Mouse (Mus musculus): ENCODE results near the gene Cacnb3. TPM values are rescaled to one million over a fixed set of nuclear protein-coding genes. Genes with fewer than 3 reads are reported as not detected.
"Not testable (repeated sequence)": the region's sequence is repeated elsewhere in the genome, so short reads cannot be mapped to it uniquely, and the experiment has no call there.

Gene Cacnb3
- 26.7 and 27.2 TPM in 2 replicates for polyA plus RNA-seq (2015; fragmentation: Nextera tagmentation; extraction: Ambion mirVana)

DNA sequence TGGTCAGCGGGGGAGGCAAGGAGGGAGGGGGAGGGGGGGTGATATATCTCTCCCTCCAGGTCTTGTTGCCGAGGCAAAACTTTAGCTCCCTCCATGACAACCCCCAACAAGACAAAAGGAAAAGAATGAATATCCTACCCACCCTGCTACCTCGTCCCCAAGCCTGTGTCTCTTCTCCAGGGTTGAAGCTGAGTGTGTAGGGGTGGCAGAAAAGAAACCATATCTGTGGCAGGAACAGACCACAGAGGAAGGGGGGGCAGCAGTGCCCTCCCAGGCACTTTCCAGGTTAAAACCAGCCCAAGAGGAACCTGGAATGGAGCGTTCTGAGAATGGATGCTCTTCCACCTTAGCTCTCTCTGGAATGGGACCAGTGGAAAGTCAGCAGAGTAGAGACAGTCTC lies at the start of gene Cacnb3:
Gene Cacnb3, plus strand, starts transcription at position 301 of the 400 bp plus-strand sequence.
- H3K9me3 ChIP-seq: no peaks in the 10 kb centered on the region
- H3K9ac ChIP-seq: 0 out of 2 replicates have a peak within 1 kb of the TSS, but pooled peaks have one; percentile 14
- peak within 1 kb of the TSS; percentile 88 for H3K4me3 ChIP-seq
- no peak for ATAC-seq (ENCODE audit: borderline replicate concordance, extremely low read depth, low FRiP score, low TSS enrichment)
- peaks cover 45% of the 10 kb centered on the region for H3K27me3 ChIP-seq
- peak within 1 kb of the TSS; percentile 95 for H3K4me2 ChIP-seq
- H3K4me1 ChIP-seq: peaks cover 63% of the 10 kb centered on the region
- 46% methylated on average over 4 of the region's 4 CpGs for WGBS
- no peaks in the 10 kb centered on the region for H3K36me3 ChIP-seq
- peak within 1 kb of the TSS; percentile 58; the same call in 1 of the 2 replicates for H3K27ac ChIP-seq

DNA sequence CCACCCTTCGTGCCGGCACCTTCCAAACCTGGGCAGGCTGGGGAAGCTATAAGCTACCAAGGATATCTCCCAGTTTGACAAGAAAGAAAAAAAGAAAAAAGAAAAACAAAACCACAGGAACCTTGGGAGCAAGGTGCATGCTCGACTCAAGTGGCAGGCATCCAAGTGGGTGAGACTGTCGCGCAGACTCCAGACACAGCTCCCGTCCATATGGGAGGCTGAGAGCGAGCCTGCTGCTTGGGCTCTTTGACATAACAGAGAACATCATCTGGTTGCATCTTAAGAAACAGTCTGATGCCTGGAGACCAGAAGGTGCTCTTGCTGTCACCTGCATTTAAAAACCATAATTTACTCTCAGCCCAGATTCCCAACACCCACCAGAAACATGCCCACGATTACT lies 48.2 kb upstream of the Cacnb3 start:
- Histone ChIP-seq H3K27me3 (no peaks in the 10 kb centered on the region), H3K27ac (no peak overlapping the region), H3K4me1 (no peaks in the 10 kb centered on the region), H3K9me3 (no peaks in the 10 kb centered on the region), H3K36me3 (no peaks in the 10 kb centered on the region), H3K9ac (no peak overlapping the region), H3K4me2 (no peak overlapping the region), H3K4me3 (no peak overlapping the region)
- WGBS: 66% methylated on average over 8 of the region's 8 CpGs
- ATAC-seq (ENCODE audit: borderline replicate concordance, extremely low read depth, low FRiP score, low TSS enrichment): no peak

DNA sequence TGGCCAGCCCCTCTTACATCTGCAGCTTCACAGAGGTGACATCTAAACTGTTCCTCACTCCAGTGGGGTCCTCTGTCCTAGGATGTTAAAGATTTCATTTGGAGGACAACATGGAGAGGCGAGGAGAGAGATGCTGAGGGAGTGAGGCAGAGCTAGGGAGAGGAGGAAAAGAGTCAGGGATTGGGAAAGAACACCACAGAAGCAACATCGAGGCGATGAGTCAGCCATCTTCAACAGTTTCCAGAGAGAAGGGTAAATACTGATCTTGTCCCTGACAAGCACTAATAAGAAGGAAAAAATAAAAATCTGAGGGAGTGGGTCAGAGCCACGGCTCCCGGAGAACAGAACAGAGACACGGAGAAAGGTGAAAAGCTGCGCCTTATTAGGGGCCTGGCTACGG lies 47.6 kb upstream of the Cacnb3 start:
- H3K27me3 ChIP-seq: no peaks in the 10 kb centered on the region
- H3K9me3 ChIP-seq: no peaks in the 10 kb centered on the region
- no peak overlapping the region for H3K4me3 ChIP-seq
- no peaks in the 10 kb centered on the region for H3K36me3 ChIP-seq
- 64% methylated on average over 8 of the region's 8 CpGs for WGBS
- no peak overlapping the region for H3K4me2 ChIP-seq
- H3K27ac ChIP-seq: no peak overlapping the region
- no peak overlapping the region for H3K9ac ChIP-seq
- ATAC-seq (ENCODE audit: borderline replicate concordance, extremely low read depth, low FRiP score, low TSS enrichment): no peak
- H3K4me1 ChIP-seq: no peaks in the 10 kb centered on the region

DNA sequence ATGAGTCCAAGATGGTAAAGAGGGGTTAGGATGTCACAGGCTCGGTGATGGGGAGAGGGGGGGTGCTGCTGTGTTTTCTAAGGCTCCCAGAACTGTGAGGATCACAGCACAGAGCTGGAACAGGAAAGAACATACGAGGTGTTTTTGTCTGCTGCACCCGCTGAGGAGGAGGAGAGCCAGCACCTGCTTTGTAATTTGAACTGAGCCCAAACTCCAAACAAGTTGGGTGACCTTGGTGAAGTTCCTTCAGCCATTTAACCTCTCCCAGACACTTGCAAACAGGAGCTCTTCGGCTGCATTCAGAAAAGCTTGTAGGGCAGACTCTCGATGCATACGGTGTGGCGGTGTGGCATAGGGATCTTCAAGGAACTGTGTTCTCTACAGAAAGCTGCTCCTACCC lies 45.2 kb upstream of the Cacnb3 start:
- Histone ChIP-seq H3K9me3 (no peaks in the 10 kb centered on the region), H3K4me2 (no peak overlapping the region), H3K4me1 (no peaks in the 10 kb centered on the region), H3K9ac (no peak overlapping the region), H3K27me3 (no peaks in the 10 kb centered on the region), H3K27ac (no peak overlapping the region), H3K36me3 (peaks cover 15% of the 10 kb centered on the region), H3K4me3 (no peak overlapping the region)
- 34% methylated on average over 7 of the region's 7 CpGs for WGBS
- no peak for ATAC-seq (ENCODE audit: borderline replicate concordance, extremely low read depth, low FRiP score, low TSS enrichment)

DNA sequence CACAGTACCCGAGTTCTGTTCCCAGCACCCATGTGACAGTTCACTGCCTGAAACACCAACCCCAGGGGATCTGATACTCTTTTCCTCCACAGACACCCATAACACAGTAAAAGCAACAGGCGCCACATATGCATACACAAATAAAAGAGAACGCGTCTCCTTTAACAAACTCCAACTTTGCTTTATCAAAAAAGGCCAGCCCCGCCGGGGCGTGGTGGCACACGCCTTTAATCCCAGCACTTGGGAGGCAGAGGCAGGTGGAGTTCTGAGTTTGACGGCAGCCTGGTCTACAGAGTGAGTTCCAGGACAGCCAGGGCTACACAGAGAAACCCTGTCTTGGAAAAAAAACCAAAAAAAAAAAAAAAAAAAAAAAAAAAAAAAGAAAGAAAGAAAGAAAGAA lies 44.5 kb upstream of the Cacnb3 start:
- not testable (repeated sequence) for H3K4me2 ChIP-seq; ATAC-seq (ENCODE audit: borderline replicate concordance, extremely low read depth, low FRiP score, low TSS enrichment); H3K27me3 ChIP-seq; H3K27ac ChIP-seq; H3K9me3 ChIP-seq; H3K9ac ChIP-seq; H3K4me3 ChIP-seq; H3K4me1 ChIP-seq
- WGBS: 65% methylated on average over 9 of the region's 9 CpGs
- peaks cover 22% of the 10 kb centered on the region for H3K36me3 ChIP-seq

DNA sequence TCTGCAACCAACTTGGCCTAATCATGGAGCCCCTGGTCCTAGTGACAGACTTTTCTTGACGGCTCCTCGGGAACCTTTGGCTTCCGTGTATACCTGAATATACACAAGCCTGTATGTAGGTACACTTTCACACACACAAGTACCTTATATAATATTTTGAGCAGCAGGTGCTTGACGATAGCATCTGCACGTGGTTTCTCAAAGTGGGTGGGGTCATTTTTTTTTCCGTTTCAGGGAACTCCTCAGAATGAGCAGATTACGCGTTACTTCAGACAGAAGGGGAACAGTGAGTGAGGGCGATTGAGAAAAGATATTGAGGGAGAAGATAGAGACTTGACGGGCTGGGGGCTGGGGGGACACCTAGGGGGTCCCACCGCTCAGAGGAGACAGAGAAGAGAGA lies 42.9 kb upstream of the Cacnb3 start:
- Histone ChIP-seq H3K4me3 (no peak overlapping the region), H3K9ac (no peak overlapping the region), H3K27ac (no peak overlapping the region), H3K9me3 (no peaks in the 10 kb centered on the region), H3K4me1 (no peaks in the 10 kb centered on the region), H3K36me3 (peaks cover 37% of the 10 kb centered on the region), H3K4me2 (no peak overlapping the region), H3K27me3 (no peaks in the 10 kb centered on the region)
- WGBS: 86% methylated on average over 11 of the region's 11 CpGs
- ATAC-seq (ENCODE audit: borderline replicate concordance, extremely low read depth, low FRiP score, low TSS enrichment): no peak

DNA sequence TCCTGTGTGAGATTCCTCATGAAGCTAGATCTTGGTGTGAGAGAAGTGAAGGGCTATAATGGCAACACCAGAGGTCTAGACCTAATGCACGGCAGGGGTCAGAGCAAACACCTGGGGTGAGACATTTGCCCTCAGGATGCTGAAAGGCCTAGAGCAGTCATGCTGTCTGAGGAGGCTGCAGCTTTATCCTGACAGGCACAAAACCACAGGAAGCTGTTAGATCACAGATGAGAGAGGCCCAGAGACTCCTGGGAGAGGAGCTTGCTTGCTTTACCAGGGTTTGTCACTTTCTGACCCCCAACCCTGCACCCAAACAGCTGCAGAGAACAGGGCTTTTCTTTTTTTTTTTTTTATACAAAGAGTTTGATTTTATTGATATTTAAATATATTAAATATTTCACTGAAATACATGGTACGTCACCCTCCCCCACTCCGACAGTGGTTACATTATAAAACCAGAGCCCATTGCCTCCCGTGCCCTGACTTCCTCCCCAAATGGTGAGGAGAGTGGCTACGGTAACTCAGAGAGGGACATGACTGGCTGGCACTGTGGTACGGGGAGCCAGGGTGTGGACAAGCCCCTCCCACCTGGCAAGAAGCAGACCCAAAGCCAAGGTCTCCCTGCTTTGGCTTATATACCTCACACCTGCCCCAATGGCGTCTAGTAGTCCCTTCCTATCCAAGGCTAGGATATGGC lies 40.9 kb upstream of the Cacnb3 start:
- no peak for ATAC-seq (ENCODE audit: borderline replicate concordance, extremely low read depth, low FRiP score, low TSS enrichment)
- H3K9me3 ChIP-seq: no peaks in the 10 kb centered on the region
- H3K9ac ChIP-seq: no peak overlapping the region
- peaks cover 56% of the 10 kb centered on the region for H3K36me3 ChIP-seq
- WGBS: 57% methylated on average over 7 of the region's 7 CpGs
- no peak overlapping the region for H3K4me2 ChIP-seq
- no peak overlapping the region for H3K27ac ChIP-seq
- H3K27me3 ChIP-seq: no peaks in the 10 kb centered on the region
- no peak overlapping the region for H3K4me3 ChIP-seq
- no peaks in the 10 kb centered on the region for H3K4me1 ChIP-seq

DNA sequence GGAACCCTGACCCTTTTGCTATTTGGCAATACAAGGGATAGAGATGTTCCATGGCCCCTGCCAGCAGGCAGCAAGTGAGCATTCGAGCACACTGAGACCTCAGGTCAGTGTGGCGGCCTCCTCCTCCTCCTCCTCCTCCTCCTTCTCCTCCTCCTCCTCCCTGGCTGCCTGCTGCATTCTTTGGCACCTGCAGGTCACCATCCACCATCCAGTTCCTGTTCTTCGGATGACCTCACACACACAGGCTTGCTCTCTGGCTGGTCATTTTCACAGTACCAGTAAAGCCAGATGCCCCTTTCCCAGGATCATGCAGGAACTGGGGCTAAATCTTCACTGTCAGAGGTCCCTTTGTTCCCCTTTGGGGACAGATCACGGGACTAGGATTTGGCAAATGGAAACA lies 39.2 kb upstream of the Cacnb3 start:
- no peak overlapping the region for H3K4me2 ChIP-seq
- no peak overlapping the region for H3K9ac ChIP-seq
- H3K4me1 ChIP-seq: no peaks in the 10 kb centered on the region
- H3K27me3 ChIP-seq: no peaks in the 10 kb centered on the region
- H3K9me3 ChIP-seq: no peaks in the 10 kb centered on the region
- H3K4me3 ChIP-seq: no peak overlapping the region
- ATAC-seq (ENCODE audit: borderline replicate concordance, extremely low read depth, low FRiP score, low TSS enrichment): no peak
- peaks cover 72% of the 10 kb centered on the region for H3K36me3 ChIP-seq
- H3K27ac ChIP-seq: no peak overlapping the region
- 76% methylated on average over 4 of the region's 4 CpGs for WGBS

DNA sequence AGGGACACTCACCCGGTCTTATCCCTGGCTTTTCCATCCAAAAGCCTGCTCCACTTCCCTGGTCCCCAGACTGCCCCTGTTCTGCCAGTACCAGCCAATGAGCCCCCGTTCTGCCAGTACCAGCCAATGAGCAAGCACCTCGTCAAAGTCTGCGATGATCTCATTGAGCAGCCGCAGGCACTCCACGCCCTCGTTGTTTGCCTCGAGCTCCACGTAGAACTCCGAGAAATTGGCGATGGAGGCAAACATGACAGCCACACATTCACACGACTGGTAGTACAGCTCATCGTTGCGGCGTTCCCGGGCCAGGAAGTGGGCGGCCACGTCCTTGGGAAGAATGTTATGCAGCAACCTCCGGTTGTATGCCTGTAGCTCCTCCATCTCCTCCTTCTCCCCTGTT lies 36.4 kb upstream of the Cacnb3 start:
- H3K4me1 ChIP-seq: no peaks in the 10 kb centered on the region
- H3K27ac ChIP-seq: no peak overlapping the region
- no peak overlapping the region for H3K4me2 ChIP-seq
- peaks cover 90% of the 10 kb centered on the region for H3K36me3 ChIP-seq
- no peaks in the 10 kb centered on the region for H3K27me3 ChIP-seq
- H3K9ac ChIP-seq: no peak overlapping the region
- no peak overlapping the region for H3K4me3 ChIP-seq
- no peaks in the 10 kb centered on the region for H3K9me3 ChIP-seq
- WGBS: 77% methylated on average over 19 of the region's 19 CpGs
- no peak for ATAC-seq (ENCODE audit: borderline replicate concordance, extremely low read depth, low FRiP score, low TSS enrichment)

DNA sequence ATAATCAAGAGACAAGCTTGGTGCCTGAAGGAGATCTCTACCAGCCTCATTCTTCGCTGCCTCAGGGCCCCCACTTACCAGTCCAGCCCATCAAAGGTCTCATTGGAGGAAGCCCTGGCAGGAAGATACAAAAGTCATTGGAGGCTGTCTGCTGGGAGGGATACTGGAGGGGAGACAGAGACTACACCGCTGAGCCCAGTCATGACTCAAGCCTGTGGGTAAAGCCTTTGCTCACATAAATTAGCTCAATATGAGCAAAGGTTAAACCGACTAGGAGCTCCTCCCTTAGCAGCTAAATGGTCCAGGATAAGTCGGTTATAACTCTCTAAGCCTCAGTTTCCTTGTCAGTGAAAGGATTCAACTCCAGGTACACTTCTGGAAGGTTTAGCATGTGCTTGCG lies 35.6 kb upstream of the Cacnb3 start:
- Histone ChIP-seq H3K9ac (no peak overlapping the region), H3K36me3 (peaks cover 91% of the 10 kb centered on the region), H3K4me3 (no peak overlapping the region), H3K4me2 (no peak overlapping the region), H3K27me3 (no peaks in the 10 kb centered on the region), H3K9me3 (no peaks in the 10 kb centered on the region), H3K27ac (no peak overlapping the region), H3K4me1 (no peaks in the 10 kb centered on the region)
- WGBS: 86% methylated on average over 5 of the region's 5 CpGs
- no peak for ATAC-seq (ENCODE audit: borderline replicate concordance, extremely low read depth, low FRiP score, low TSS enrichment)

DNA sequence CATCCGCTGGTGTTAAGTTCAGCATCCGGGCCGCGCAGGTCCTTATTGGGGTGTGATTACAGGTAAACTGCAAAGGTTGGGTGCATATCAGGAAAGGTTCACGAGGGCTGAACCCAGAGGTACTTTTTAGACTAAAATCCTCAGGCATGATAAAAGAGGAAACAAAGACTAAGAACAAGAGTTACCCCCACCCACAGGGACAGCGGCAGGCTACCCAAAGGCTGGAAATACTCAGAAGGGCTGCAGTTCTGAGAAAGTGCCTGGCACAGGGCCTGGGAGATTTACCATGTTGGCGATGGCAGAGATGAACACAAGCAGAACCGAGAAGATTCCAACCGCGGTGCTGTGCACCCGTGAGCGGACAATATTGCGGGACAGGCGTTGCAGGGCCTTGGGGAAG lies 34.0 kb upstream of the Cacnb3 start:
- no peak overlapping the region for H3K9ac ChIP-seq
- no peaks in the 10 kb centered on the region for H3K27me3 ChIP-seq
- no peak overlapping the region for H3K4me3 ChIP-seq
- ATAC-seq (ENCODE audit: borderline replicate concordance, extremely low read depth, low FRiP score, low TSS enrichment): no peak
- no peak overlapping the region for H3K4me2 ChIP-seq
- peaks cover 91% of the 10 kb centered on the region for H3K36me3 ChIP-seq
- WGBS: 95% methylated on average over 14 of the region's 14 CpGs
- no peaks in the 10 kb centered on the region for H3K4me1 ChIP-seq
- no peak overlapping the region for H3K27ac ChIP-seq
- H3K9me3 ChIP-seq: no peaks in the 10 kb centered on the region

DNA sequence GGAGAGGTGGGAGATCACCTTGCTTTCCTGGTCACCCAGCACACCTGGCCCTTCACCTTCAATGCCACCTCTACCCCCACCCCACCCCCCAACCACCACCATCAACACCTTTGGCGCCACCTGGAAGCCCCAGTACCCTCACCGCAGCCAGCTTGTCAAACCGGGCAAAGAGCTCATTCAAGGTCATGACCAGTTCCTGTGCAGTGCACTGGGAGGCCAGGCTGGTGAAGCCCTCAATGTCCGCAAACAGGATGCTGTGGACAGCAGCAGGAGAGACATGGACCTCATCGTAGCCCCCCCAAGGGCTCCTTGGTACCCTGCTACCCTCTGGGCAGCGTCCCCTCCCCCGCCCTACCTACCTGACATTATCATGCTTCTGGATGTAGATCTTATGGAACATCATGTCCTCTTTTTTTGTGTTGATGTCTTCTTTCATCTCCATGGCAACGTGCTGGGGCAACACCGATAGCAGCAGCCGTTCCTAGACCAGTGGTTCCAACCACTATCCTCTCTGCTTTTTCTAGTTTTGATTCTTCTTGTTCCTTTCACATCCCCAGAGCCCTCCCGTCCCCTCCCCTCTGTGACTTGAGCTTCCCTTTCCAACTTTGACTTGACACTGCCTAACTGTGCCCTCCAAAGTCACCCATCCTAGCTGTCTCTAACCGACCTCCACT lies 30.5 kb upstream of the Cacnb3 start:
- no peak for ATAC-seq (ENCODE audit: borderline replicate concordance, extremely low read depth, low FRiP score, low TSS enrichment)
- Histone ChIP-seq H3K4me1 (peaks cover 23% of the 10 kb centered on the region), H3K36me3 (peaks cover 79% of the 10 kb centered on the region), H3K27me3 (no peaks in the 10 kb centered on the region), H3K9ac (no peak overlapping the region), H3K27ac (no peak overlapping the region), H3K9me3 (no peaks in the 10 kb centered on the region), H3K4me2 (no peak overlapping the region), H3K4me3 (no peak overlapping the region)
- 83% methylated on average over 12 of the region's 12 CpGs for WGBS

All from lung, embryonic 15.5 days (tissue).